Mouse (Mus musculus) CD8-positive naive resting alpha-beta T cell, adult 2 months (primary cell): ENCODE data around the gene Ins1.

Experiments
- DNase-seq, 2 experiments: peaks; one replicate each; pipeline ENCODE4 v3.0.0; 2022; ENCODE audit warnings: low read depth in 2 of 2, low spot score in 2 of 2

The Ins1 gene

DNA sequence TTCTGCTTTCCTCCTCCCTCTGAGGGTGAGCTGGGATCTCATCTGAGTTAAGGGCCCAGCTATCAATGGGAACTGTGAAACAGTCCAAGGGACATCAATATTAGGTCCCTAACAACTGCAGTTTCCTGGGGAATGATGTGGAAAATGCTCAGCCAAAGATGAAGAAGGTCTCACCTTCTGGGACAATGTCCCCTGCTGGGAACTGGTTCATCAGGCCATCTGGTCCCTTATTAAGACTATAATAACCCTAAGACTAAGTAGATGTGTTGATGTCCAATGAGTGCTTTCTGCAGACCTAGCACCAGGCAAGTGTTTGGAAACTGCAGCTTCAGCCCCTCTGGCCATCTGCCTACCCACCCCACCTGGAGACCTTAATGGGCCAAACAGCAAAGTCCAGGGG is at the start of gene Ins1:
Ins1 (plus strand) TSS at position 301 of the 400 bp plus-strand sequence.
- DNase-seq, result no peak
